Mouse (Mus musculus) limb, embryonic 13.5 days (tissue): ENCODE data around the gene Arpc1a. TPM values are rescaled to one million over a fixed set of nuclear protein-coding genes. Genes with fewer than 3 reads are reported as not detected.
"Not testable (repeated sequence)": the region's sequence is repeated elsewhere in the genome, so short reads cannot be mapped to it uniquely, and the experiment has no call there.

Source experiments
- ATAC-seq: fragments of 200-750 bp; cut with Nextera tagmentation; 2 replicates; pipeline ENCODE4 v1.8.0; 2017; ENCODE audit warnings: low read depth, moderate number of reproducible peaks, moderate TSS enrichment; ENCODE audit not compliant: low FRiP score
- H3K27ac ChIP-seq: fragments of 300-500 bp; sonication (generic); 2 replicates; pipeline ENCODE4 v1.5.1; 2015; ENCODE audit warnings: inconsistent platforms, mild to moderate bottlenecking, moderate library complexity
- H3K27me3 ChIP-seq: fragments of 300-500 bp; sonication (generic); 2 replicates; pipeline ENCODE4 v1.6.1; 2015; ENCODE audit warnings: mild to moderate bottlenecking, inconsistent platforms
- H3K36me3 ChIP-seq: fragments of 300-500 bp; sonication (generic); 2 replicates; pipeline ENCODE4 v1.6.1; 2015; ENCODE audit warnings: inconsistent platforms, mild to moderate bottlenecking, moderate library complexity
- H3K4me1 ChIP-seq: fragments of 300-500 bp; sonication (generic); 2 replicates; pipeline ENCODE4 v1.6.1; 2015; ENCODE audit warnings: inconsistent platforms
- H3K4me2 ChIP-seq: fragments of 300-500 bp; sonication (generic); replicated peaks from 2 replicates; pipeline ENCODE4 v1.6.1; 2015; ENCODE audit warnings: inconsistent platforms, mild to moderate bottlenecking, moderate library complexity
- H3K4me3 ChIP-seq: fragments of 300-500 bp; sonication (generic); 2 replicates; pipeline ENCODE4 v1.5.1; 2015; ENCODE audit warnings: moderate library complexity, mild to moderate bottlenecking, inconsistent platforms
- H3K9ac ChIP-seq: fragments of 300-500 bp; sonication (generic); 2 replicates; pipeline ENCODE4 v1.6.1; 2015; ENCODE audit warnings: mild to moderate bottlenecking, inconsistent platforms
- H3K9me3 ChIP-seq: fragments of 300-500 bp; sonication (generic); 2 replicates; pipeline ENCODE4 v1.6.1; 2016; ENCODE audit warnings: inconsistent platforms
- WGBS: fragments of 180-500 bp; shearing (Covaris S2); methylation state at CpG from one replicate; pipeline ENCODE4 v1.1.7; 2015; 5-methylcytosine and 5-hydroxymethylcytosine counted together
- polyA plus RNA-seq: library from polyadenylated mRNA; unstranded; fragments of >200 nt; fragmentation: Nextera tagmentation; extraction: Ambion mirVana; gene quantifications from 2 replicates; pipeline ENCODE4 v1.2.1, GENCODE M21; 2015

The Arpc1a gene
- polyA plus RNA-seq, 1 experiment from 2014 or later = 141 TPM

DNA sequence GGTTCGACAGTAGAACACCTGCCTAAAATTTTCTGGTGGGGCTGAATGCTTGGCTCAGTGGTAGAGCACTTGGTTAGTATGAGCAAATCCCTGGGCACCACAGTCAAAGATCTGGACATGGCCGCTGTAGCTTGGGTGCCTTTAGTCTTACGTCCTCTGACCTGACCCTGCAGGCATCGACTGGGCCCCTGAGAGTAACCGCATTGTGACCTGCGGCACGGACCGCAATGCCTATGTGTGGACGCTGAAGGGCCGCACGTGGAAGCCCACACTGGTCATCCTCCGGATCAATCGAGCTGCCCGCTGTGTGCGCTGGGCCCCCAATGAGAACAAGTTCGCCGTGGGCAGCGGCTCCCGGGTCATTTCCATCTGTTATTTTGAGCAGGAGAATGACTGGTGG, 39.8 kb downstream of the Arpc1a start:
- H3K4me1 ChIP-seq = peaks cover 11% of the 10 kb centered on the region
- H3K9me3 ChIP-seq = 0 out of 2 replicates have a peak, but pooled peaks cover 5% of the 10 kb centered on the region
- no peak overlapping the region for H3K4me3 ChIP-seq
- H3K9ac ChIP-seq = no peak overlapping the region
- 93% methylated on average over 19 of the region's 19 CpGs for WGBS
- peaks cover 71% of the 10 kb centered on the region for H3K36me3 ChIP-seq
- H3K27ac ChIP-seq = no peak overlapping the region
- no peak overlapping the region for H3K4me2 ChIP-seq
- H3K27me3 ChIP-seq = no peaks in the 10 kb centered on the region
- no peak for ATAC-seq

DNA sequence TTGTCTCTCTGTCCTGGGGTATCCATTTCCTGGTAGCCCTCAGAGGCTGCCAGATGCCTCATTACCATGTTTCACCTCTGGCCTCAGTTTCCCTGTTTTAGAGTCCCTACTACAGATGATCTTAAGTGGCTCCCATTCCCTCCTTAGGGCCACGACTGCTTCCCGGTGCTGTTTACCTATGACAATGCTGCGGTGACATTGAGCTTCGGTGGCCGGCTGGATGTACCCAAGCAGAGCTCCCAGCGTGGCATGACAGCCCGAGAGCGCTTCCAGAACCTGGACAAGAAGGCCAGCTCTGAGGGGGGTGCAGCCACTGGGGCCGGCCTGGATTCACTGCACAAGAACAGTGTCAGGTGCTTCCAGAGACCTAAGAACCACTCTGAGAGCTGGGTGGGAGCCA, 43.0 kb downstream of the Arpc1a start:
- peaks cover 93% of the 10 kb centered on the region for H3K36me3 ChIP-seq
- 95% methylated on average over 9 of the region's 9 CpGs for WGBS

DNA sequence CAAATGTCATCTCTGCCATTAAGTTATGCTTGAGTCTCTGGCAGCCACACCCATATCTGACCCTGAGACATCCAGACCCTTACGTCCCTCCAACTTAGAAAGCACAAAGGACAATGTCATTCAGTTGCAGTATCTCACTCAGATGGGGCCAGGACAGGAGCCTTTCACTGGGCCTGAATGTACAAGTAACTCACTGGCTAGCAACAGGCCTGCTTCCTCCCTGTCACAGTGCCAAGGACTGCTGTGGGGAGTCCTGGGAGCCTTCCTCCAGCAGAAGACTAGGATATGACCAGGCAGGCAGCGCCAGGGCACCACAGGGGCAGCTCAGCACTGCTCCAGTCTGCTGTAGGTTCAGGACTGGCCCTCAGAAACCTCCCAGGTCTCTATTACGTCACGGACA, 45.5 kb downstream of the Arpc1a start:
- no peaks in the 10 kb centered on the region for H3K9me3 ChIP-seq
- no peak overlapping the region for H3K4me3 ChIP-seq
- H3K27me3 ChIP-seq = no peaks in the 10 kb centered on the region
- H3K9ac ChIP-seq = no peak overlapping the region
- no peak for ATAC-seq
- WGBS = 97% methylated on average over 4 of the region's 4 CpGs
- peaks cover 95% of the 10 kb centered on the region for H3K36me3 ChIP-seq
- H3K4me2 ChIP-seq = no peak overlapping the region
- H3K4me1 ChIP-seq = no peaks in the 10 kb centered on the region
- no peak overlapping the region for H3K27ac ChIP-seq

More for the DNA sequence above, 43.0 kb downstream of the Arpc1a start:
- no peak overlapping the region for H3K4me2 ChIP-seq
- no peaks in the 10 kb centered on the region for H3K4me1 ChIP-seq
- no peak overlapping the region for H3K27ac ChIP-seq
- no peak for ATAC-seq
- no peak overlapping the region for H3K9ac ChIP-seq
- no peak overlapping the region for H3K4me3 ChIP-seq
- H3K27me3 ChIP-seq = no peaks in the 10 kb centered on the region
- no peaks in the 10 kb centered on the region for H3K9me3 ChIP-seq

DNA sequence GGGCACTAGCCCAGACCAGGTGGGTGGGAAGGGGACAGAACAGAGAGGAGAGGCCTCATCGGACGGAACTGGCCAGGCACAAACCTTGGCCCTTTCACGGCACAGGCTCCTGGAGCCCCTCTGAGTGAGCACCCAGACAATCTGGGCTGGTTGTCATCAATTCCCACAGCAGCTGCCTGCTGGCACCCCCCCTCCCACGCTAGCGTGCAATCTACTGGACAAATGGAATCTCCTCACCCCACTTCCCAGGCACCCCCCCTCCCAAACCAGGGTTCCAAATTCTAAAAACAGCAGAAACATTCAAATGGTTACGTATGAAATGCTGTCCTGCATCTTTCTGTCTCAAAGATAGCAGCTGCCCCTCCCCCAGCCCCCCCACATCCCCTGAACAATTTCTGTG, 46.1 kb downstream of the Arpc1a start:
- WGBS = 88% methylated on average over 4 of the region's 6 CpGs

DNA sequence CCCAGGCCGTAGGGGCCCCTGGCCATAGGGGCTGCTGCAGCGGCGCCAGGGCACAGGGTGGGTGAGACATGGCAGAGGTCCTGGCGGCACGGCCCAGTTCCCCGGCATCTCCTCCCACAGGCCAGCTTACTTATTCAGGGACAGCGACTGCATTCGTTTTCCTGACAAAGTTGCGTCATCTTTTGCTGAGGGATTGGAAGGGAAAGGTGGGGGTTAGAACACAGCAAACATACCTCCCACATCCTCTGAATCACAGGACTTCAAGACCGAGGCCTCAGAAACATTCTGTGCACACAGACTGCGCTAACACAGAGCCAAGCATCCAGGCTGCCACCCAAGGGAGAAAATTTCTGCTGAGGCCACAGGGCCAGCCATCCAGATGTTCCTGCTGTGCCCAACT, 46.6 kb downstream of the Arpc1a start:
- H3K36me3 ChIP-seq = peaks cover 95% of the 10 kb centered on the region
- no peak overlapping the region for H3K4me3 ChIP-seq
- H3K27ac ChIP-seq = no peak overlapping the region
- ATAC-seq = no peak
- no peak overlapping the region for H3K9ac ChIP-seq
- no peaks in the 10 kb centered on the region for H3K4me1 ChIP-seq
- H3K4me2 ChIP-seq = no peak overlapping the region
- no peaks in the 10 kb centered on the region for H3K9me3 ChIP-seq
- no peaks in the 10 kb centered on the region for H3K27me3 ChIP-seq
- 90% methylated on average over 11 of the region's 11 CpGs for WGBS

More for the DNA sequence above, 46.1 kb downstream of the Arpc1a start:
- not testable (repeated sequence) for H3K4me3 ChIP-seq, H3K9ac ChIP-seq, H3K27ac ChIP-seq, H3K4me2 ChIP-seq, H3K27me3 ChIP-seq, H3K4me1 ChIP-seq, H3K9me3 ChIP-seq, ATAC-seq
- peaks cover 95% of the 10 kb centered on the region for H3K36me3 ChIP-seq

DNA sequence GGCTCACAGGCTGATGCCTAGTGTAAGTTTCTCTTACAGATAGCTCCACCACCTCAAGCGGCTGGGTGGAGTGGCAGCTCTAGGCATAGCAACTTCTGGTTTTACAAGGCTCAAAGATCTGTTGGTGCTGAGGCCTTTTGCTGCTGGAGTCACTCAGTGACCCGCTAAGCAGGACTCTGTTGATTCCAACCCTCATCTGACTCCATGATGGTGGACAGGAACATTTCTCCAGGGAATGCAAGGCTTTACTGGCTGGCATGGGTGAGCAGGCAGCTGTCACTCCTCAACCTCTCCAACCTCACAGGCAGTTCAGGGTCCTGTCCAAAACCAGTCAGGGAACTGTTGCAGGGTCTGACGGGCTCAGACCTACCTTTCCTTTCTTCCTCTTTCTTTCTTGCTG, 47.4 kb downstream of the Arpc1a start:
- no peaks in the 10 kb centered on the region for H3K27me3 ChIP-seq
- no peak for ATAC-seq
- no peak overlapping the region for H3K27ac ChIP-seq
- H3K9ac ChIP-seq = no peak overlapping the region
- H3K36me3 ChIP-seq = peaks cover 95% of the 10 kb centered on the region
- WGBS = 91% methylated on average over 3 of the region's 3 CpGs
- H3K4me2 ChIP-seq = no peak overlapping the region
- H3K9me3 ChIP-seq = no peaks in the 10 kb centered on the region
- no peak overlapping the region for H3K4me3 ChIP-seq
- H3K4me1 ChIP-seq = no peaks in the 10 kb centered on the region

DNA sequence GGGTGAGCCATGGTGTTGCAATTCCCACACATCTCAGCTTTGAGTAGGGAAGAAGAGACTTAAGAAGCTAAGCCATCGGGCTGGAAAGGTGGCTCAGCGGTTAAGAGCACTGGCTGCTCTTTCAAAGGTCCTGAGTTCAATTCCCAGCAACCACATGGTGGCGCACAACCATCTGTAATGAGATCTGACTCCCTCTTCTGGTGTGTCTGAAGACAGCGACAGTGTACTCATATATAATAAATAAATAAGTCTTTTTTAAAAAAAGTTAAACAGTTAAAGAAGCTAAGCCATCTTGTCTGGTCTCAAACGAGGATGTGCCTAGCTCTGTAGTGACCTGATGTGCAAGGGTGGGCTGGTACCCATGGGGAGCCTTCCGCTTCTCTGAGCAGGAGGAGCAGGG, 49.6 kb downstream of the Arpc1a start:
- not testable (repeated sequence) for H3K4me3 ChIP-seq, H3K4me2 ChIP-seq, ATAC-seq, H3K9me3 ChIP-seq, H3K27me3 ChIP-seq, H3K9ac ChIP-seq, H3K27ac ChIP-seq
- 87% methylated on average over 6 of the region's 6 CpGs for WGBS
- peaks cover 13% of the 10 kb centered on the region for H3K4me1 ChIP-seq
- H3K36me3 ChIP-seq = peaks cover 91% of the 10 kb centered on the region

DNA sequence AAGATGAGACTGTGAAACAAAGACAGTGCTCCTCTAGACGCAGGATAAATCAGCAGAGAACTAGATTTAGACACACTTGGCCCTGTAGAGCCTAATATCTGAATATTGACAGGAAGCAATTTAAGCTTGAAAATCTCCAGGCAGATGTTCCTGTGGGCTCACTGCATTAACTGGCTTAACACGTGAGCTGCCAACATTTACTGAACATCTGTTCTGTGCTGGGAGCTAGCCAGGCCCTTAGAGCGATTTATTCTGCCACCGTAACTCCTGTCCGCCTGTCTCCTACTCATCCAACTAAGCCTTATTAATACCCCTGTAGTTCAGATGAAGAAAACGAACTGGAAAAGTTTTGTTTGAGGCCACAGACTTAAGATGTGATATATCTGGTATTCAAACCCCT, 55.2 kb downstream of the Arpc1a start:
- Histone ChIP-seq H3K9ac (peak overlapping the region; percentile 94), H3K4me2 (peak overlapping the region; percentile 93), H3K4me3 (peak overlapping the region; percentile 82), H3K4me1 (peaks cover 28% of the 10 kb centered on the region), H3K27me3 (no peaks in the 10 kb centered on the region), H3K27ac (peak overlapping the region; percentile 84; the same call in 1 of the 2 replicates), H3K36me3 (peaks cover 64% of the 10 kb centered on the region), H3K9me3 (no peaks in the 10 kb centered on the region)
- 10% methylated on average over 6 of the region's 6 CpGs for WGBS
- no peak for ATAC-seq

DNA sequence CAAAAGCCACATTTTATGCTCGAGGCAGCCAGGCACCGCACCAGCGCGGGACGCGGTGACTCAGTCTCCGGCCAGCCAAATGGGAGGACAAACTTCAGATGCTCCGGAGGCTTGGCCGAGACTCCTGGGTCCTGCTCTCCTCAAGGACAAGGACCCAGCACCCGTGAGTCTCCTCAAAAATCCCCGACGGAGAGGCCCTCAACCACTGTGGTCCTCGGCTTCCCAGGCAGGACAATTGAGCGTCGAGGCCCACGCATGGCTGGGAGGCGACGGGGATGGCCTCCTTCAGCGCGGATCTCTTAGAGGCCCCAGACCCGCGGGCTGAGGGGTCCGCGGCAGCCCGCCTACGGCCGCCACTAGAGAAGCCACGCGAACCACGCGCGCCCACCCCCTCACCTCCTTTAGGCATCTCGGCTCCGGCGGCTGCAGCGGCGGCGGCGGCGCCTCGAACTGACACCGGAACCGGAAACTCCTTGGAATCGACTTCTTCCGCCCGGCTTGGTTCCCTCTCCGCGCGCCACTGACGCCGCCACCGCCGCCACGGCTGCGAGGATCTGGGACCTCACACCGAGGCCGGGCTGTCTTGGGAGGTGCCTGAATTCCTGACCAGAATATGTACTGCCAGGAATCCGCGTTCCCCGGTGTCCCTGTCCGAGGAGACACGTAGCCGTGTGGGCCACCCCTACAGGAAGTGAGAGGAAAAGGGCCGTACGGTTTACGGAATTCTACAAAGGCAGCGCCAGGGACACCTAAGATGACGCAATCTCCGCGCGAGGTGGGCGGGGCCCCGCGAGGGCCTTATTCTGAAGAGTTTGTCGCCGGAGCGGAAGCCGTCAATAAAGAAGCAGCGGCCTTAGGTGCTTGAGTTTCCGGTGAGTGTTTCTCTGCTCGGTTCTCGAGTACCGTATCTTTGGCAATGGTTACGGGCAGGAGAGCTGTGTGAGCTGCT, 56.2 kb downstream of the Arpc1a start, which contains the start of the genes Pdap1 and Bud31:
Gene Pdap1, minus strand, starts transcription at position 668 of the 949 bp plus-strand sequence.
Gene Bud31, plus strand, starts transcription at position 792 of the 949 bp plus-strand sequence.
- WGBS = 0% methylated on average over 76 of the region's 84 CpGs
- peak; percentile 93 for ATAC-seq
- Histone ChIP-seq H3K27me3 (no peaks in the 10 kb centered on the region), H3K27ac (peak within 1 kb of the TSS; percentile 84), H3K9ac (peak within 1 kb of the TSS; percentile 94), H3K4me1 (peaks cover 28% of the 10 kb centered on the region), H3K4me3 (peak within 1 kb of the TSS; percentile 82), H3K36me3 (peaks cover 64% of the 10 kb centered on the region), H3K9me3 (no peaks in the 10 kb centered on the region), H3K4me2 (peak within 1 kb of the TSS; percentile 93)

DNA sequence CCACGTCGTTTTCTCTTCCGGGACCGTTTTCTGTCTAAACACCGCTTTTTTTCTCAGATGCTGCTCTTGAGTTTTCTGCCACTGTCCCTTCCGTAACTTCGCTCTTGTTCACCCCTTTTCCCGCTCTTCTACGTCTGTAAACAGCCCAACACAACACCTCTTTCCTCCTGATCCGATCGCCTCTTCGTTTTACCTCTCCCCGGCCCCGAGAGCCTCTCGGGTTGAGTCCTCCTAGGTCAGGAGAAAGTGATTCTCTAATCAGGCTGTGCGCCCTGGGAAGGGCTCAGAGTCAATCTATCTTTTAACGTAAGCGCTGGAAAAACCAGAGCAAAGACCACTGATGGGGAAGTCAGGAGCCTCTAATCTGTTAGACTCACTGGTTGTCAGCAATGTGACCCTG, 57.0 kb downstream of the Arpc1a start:
- H3K27ac ChIP-seq = peak overlapping the region; percentile 84
- no peaks in the 10 kb centered on the region for H3K9me3 ChIP-seq
- H3K4me1 ChIP-seq = peaks cover 28% of the 10 kb centered on the region
- H3K36me3 ChIP-seq = peaks cover 64% of the 10 kb centered on the region
- peak overlapping the region; percentile 94 for H3K9ac ChIP-seq
- no peak for ATAC-seq
- no peaks in the 10 kb centered on the region for H3K27me3 ChIP-seq
- H3K4me2 ChIP-seq = peak overlapping the region; percentile 93
- peak overlapping the region; percentile 82 for H3K4me3 ChIP-seq
- WGBS = under 1% methylated on average over 18 of the region's 18 CpGs

DNA sequence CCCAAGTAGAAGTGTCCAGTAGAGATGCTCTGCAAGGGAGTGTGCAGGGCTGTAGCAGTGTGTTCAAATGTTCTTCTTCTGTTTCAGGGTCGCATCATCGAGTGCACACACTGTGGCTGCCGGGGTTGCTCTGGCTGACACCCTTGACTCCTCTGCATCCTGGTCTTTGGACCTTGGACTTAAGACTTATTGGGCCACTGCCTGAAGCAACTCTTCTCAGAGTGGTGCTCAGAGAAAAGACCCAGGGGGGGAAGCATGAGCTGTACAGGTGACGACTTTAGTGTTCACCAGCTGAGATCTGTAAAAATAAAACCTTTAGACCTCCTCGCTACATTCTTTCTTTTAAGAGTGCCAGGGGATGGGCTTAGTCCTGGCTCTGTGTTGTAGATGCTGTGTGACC, 64.1 kb downstream of the Arpc1a start:
- Histone ChIP-seq H3K4me3 (no peak overlapping the region), H3K27ac (no peak overlapping the region), H3K4me1 (no peaks in the 10 kb centered on the region), H3K36me3 (peaks cover 100% of the 10 kb centered on the region), H3K9ac (no peak overlapping the region), H3K27me3 (no peaks in the 10 kb centered on the region), H3K9me3 (no peaks in the 10 kb centered on the region), H3K4me2 (no peak overlapping the region)
- 90% methylated on average over 5 of the region's 5 CpGs for WGBS
- ATAC-seq = no peak

DNA sequence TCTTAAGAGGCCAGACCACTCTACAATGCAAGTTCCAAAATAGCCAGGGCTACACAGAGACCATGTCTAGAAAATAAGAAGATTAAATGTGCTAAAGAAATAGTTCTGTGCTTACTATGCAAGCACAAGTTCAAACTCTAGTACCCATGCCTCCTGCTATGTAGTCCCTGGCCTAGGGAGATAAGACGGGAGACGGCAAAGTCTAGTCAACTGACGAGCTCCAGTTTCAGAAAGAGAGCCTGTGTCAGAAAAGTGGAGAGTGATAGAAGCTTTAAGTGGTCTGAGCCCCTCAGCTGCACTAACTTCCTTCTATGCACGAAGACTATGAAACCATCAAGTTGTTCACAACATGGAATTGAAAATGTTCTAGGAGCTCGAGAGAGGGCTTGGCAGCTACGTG, 65.7 kb downstream of the Arpc1a start:
- no peaks in the 10 kb centered on the region for H3K4me1 ChIP-seq
- WGBS = 94% methylated on average over 6 of the region's 6 CpGs

More for the DNA sequence above, 65.7 kb downstream of the Arpc1a start:
- Histone ChIP-seq H3K4me3 (no peak overlapping the region), H3K27ac (no peak overlapping the region), H3K9ac (no peak overlapping the region), H3K36me3 (peaks cover 100% of the 10 kb centered on the region), H3K4me2 (no peak overlapping the region), H3K9me3 (no peaks in the 10 kb centered on the region), H3K27me3 (no peaks in the 10 kb centered on the region)
- ATAC-seq = no peak
